Mouse (Mus musculus) left cerebral cortex, adult 8-10 months (tissue): Measurements from ENCODE around the gene Dapp1. TPM values are rescaled to one million over a fixed set of nuclear protein-coding genes. Genes with fewer than 3 reads are reported as not detected.
"Not testable (repeated sequence)": the region's sequence is repeated elsewhere in the genome, so short reads cannot be mapped to it uniquely, and the experiment has no call there.

ENCODE experiments used
- DNase-seq, 2 experiments: peaks; one replicate each; pipeline ENCODE4 v3.0.0; 2022; ENCODE audit warnings: low spot score in 2 of 2
- total RNA-seq, 4 experiments: library from RNA; stranded (reverse); gene quantifications; 2 replicates each; pipeline ENCODE4 v1.2.4; 2022

Gene Dapp1
- total RNA-seq, 4 experiments from 2014 or later: 3.4 to 5.9 (median 4.7) TPM

- no peak for DNase-seq
Measured at GRCm38 (mm10) chr3:137920594-137920993, 60.8 kb downstream of the Dapp1 start.

- DNase-seq: no peak
Measured at GRCm38 (mm10) chr3:137919398-137919797, 61.9 kb downstream of the Dapp1 start.

DNA sequence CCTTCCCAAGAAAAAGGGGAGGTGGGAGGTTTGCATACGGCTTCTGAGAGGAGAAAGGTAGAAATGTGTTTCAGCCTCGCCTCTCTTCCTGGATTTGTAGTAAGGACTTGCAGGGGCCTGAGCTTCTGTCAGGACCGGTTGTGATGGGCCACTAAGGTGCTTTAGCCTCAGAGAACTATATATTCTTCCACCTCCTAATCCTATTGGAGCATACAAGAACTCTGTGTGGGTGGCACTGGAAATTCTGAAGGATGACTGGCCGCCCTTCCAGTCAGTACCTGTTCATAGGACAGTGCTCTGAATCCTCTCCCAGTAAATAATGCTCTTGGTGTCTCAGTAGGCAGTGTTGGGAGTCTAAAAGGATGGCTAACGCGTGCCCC, 62.4 kb downstream of the Dapp1 start:
- DNase-seq: peak; percentile 21 to 30

- DNase-seq: peak; percentile 63 to 87
Measured at GRCm38 (mm10) chr3:137918172-137918931, 63.0 kb downstream of the Dapp1 start, which contains the start of gene Lamtor3. Gene Lamtor3 (plus strand): TSS chr3:137918506.

- DNase-seq: no peak
Measured at GRCm38 (mm10) chr3:137917694-137918171, 63.6 kb downstream of the Dapp1 start.

DNA sequence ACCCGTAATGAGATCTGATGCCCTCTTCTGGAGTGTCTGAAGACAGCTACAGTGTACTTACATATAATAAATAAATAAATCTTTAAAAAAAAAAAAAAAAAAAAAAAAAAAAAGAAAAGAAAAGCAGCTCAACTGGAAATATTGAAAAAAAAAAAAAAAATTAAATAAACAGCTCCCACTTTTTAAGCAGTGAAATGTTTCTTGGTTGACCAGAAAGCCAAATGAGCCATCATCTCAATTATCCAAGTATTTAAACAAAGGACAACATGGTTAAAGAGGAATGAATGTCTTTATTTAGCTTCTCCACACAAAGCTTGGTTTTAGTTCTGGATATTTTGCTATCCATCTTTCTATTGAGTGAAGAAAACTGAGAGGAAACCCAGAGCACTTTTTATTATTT, 66.8 kb downstream of the Dapp1 start:
- not testable (repeated sequence) for DNase-seq

- DNase-seq: no peak
Measured at GRCm38 (mm10) chr3:137913093-137913492, 68.3 kb downstream of the Dapp1 start.

DNA sequence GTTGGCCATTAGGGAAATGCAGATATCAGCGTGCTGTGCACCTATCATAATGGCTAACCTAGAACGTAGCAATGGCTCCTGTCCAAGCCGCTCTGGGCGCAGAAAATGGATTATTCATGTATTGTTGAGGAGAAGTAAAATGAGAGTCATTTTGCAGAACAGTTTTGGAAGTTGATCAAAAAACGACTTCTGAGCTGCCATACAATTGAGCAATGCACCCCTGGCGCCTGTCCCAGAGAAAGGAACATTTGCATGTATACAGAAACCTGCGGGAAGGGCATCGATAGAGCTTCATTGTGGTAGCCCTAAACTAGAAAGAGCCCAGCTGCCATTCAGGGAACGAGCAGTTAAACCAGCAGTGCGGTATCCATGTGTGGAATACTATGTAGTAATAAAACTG, 81.2 kb downstream of the Dapp1 start:
- no peak for DNase-seq

DNA sequence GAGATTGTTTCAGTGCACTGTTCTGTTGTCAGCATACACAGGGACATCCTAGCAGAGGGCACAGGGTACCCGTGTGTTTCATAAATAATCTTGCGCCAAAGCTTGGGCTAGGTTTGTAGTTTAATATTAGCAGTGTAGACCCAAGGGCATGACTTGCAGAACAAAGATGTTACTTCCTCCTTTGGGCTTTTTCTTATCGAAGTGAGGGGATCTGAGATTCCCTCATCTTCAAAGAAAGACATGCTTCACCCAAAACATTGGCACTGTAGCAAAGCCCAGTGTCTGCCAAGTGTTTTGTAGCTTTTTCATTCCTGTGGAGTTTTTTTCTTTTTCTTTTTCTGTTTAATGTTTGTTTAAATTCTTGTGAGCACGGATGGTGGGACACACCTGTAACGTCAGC, 83.7 kb downstream of the Dapp1 start:
- no peak for DNase-seq

DNA sequence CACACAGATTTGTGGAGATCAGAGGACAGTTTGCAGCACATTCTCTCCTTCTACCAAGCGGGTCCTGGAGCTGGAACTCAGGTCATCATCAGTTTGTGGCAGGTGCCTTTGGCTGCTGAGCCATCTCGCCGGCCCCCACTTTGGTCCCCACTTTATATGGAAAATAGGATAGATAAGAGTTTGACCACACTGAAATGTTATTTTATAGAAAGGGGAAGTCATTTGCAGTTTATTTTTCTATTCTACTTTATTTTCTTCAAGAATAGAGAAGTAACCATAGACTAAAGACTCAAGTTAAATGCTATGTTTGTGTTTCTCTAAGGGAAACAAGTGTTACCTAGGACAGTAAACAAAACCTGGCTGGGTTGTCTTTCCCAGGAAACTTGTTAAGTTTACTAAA, 84.5 kb downstream of the Dapp1 start:
- DNase-seq: no peak

DNA sequence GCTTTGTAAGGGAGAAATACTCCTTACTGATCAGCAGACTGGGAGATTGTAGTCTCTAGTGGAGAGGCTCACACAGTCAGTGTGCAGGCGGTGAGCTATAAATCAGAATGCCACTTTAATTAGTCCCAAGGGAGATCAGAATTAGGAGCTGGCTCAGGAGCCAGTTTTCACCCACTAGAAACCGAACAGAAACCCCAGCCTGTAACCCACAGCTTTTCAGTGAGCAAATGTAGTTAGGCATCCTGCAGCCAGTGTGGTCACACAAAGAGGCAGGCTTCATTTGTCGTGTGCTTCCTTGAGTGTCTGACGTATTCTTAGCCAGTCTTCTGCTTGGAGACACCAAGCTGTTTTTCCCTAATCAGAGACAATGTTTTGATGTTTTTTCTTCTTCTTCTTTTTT, 85.0 kb downstream of the Dapp1 start:
- no peak for DNase-seq

GRCm38 (mm10) chr3:137895196-137895595, 86.1 kb downstream of the Dapp1 start:
- DNase-seq: no peak

GRCm38 (mm10) chr3:137893789-137894188, 87.6 kb downstream of the Dapp1 start:
- no peak for DNase-seq

DNA sequence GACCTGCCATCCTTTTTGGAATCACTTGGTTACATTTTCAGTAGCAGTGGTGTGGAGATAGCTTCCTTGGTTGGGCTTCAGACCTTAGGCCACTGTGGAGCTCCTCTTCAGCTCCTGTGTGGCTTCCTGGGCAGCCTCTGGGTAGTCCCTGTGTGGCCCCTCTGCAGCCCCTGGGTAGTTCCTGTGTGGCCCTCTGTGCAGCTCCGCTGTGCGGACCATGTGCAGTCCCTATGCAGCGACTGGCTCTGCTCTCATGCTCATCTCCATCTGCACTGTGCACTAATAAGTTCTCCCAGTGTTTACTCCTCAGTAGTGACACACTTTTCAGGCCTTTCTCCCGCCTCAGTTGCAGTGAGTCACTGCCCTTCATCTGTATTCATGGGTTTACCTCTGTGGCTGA, 89.2 kb downstream of the Dapp1 start:
- DNase-seq: no peak

- no peak for DNase-seq
Measured at GRCm38 (mm10) chr3:137891089-137891488, 90.3 kb downstream of the Dapp1 start.

GRCm38 (mm10) chr3:137887961-137888360, 93.4 kb downstream of the Dapp1 start:
- DNase-seq: no peak

- no peak for DNase-seq
Measured at GRCm38 (mm10) chr3:137881093-137881492, 100.3 kb downstream of the Dapp1 start.

Other genes with a start within 250 kb of the Dapp1 start
- gene H2afz, start 117.1 kb downstream of the Dapp1 start, total RNA-seq: 100 to 1,000 TPM; 174 to 188 (median 180) TPM
- 10 to 100 TPM; 43.6 to 53.5 (median 47.1) TPM for gene Dnajb14, start 113.9 kb downstream of the Dapp1 start, total RNA-seq
- gene Lamtor3, start 63.0 kb downstream of the Dapp1 start, total RNA-seq: 10 to 100 TPM; 62.0 to 71.8 (median 65.0) TPM
- gene 1110002E22Rik, start 83.5 kb upstream of the Dapp1 start, total RNA-seq: 1 to 10 TPM; 1.3 to 2.2 (median 1.6) TPM
- gene Gm5105, start 85.8 kb upstream of the Dapp1 start, total RNA-seq: under 1 TPM in 1 of 4 experiments, not detected in 3; 0.21 TPM
- 1 to 10 TPM; 3.7 to 6.4 (median 4.7) TPM for gene Trmt10a, start 161.9 kb upstream of the Dapp1 start, total RNA-seq
- gene Mttp, start 163.4 kb upstream of the Dapp1 start, total RNA-seq: 1 to 10 TPM; 7.3 to 7.8 (median 7.8) TPM
- gene 4930579F01Rik, start 212.3 kb upstream of the Dapp1 start, total RNA-seq: not detected
- under 1 TPM in 3 of 4 experiments, not detected in 1; 0.18 to 0.33 (median 0.20) TPM for gene Adh7, start 236.2 kb upstream of the Dapp1 start, total RNA-seq